Mouse (Mus musculus) neural tube, embryonic 12.5 days (tissue): ENCODE results near the gene Spats1. TPM values are rescaled to one million over a fixed set of nuclear protein-coding genes. Genes with fewer than 3 reads are reported as not detected.

Experiments
- ATAC-seq: fragments of 200-750 bp; cut with Nextera tagmentation; 2 replicates; pipeline ENCODE4 v1.8.0; 2017; ENCODE audit warnings: low read depth, mild to moderate bottlenecking, moderate TSS enrichment, moderate library complexity; ENCODE audit not compliant: low FRiP score
- H3K27ac ChIP-seq: fragments of 300-500 bp; sonication (generic); 2 replicates; pipeline ENCODE4 v1.5.1; 2016
- H3K27me3 ChIP-seq: fragments of 300-500 bp; sonication (generic); replicated peaks from 2 replicates; pipeline ENCODE4 v1.6.1; 2016; ENCODE audit warnings: mild to moderate bottlenecking
- H3K36me3 ChIP-seq: fragments of 300-500 bp; sonication (generic); 2 replicates; pipeline ENCODE4 v1.6.1; 2016; ENCODE audit warnings: mild to moderate bottlenecking
- H3K4me1 ChIP-seq: fragments of 300-500 bp; sonication (generic); 2 replicates; pipeline ENCODE4 v1.6.1; 2016
- H3K4me2 ChIP-seq: fragments of 300-500 bp; sonication (generic); replicated peaks from 2 replicates; pipeline ENCODE4 v1.6.1; 2016; ENCODE audit warnings: mild to moderate bottlenecking
- H3K4me3 ChIP-seq: fragments of 300-500 bp; sonication (generic); 2 replicates; pipeline ENCODE4 v1.5.1; 2016
- H3K9ac ChIP-seq: fragments of 300-500 bp; sonication (generic); 2 replicates; pipeline ENCODE4 v1.6.1; 2016; ENCODE audit warnings: mild to moderate bottlenecking
- H3K9me3 ChIP-seq: fragments of 300-500 bp; sonication (generic); 2 replicates; pipeline ENCODE4 v1.6.1; 2016; ENCODE audit warnings: mild to moderate bottlenecking
- WGBS: fragments of 180-500 bp; shearing (Covaris S2); methylation state at CpG from one replicate; pipeline ENCODE4 v1.1.7; 2016; 5-methylcytosine and 5-hydroxymethylcytosine counted together
- polyA plus RNA-seq: library from polyadenylated mRNA; unstranded; fragments of >200 nt; fragmentation: Nextera tagmentation; extraction: Ambion mirVana; gene quantifications from 2 replicates; pipeline ENCODE4 v1.2.1, GENCODE M21; 2016

The Spats1 gene
- polyA plus RNA-seq, 1 experiment from 2014 or later = 1.2 TPM

- Histone ChIP-seq H3K9ac (no peak overlapping the region), H3K9me3 (no peaks in the 10 kb centered on the region), H3K4me3 (no peak overlapping the region), H3K4me2 (no peak overlapping the region), H3K27me3 (no peaks in the 10 kb centered on the region), H3K36me3 (peaks cover 5% of the 10 kb centered on the region), H3K27ac (no peak overlapping the region), H3K4me1 (no peaks in the 10 kb centered on the region)
- ATAC-seq = no peak
- WGBS = 74% methylated on average over 3 of the region's 3 CpGs
Observed at GRCm38 (mm10) chr17:45397541-45397940, 77.7 kb downstream of the Spats1 start.

GRCm38 (mm10) chr17:45394612-45395011 lies 80.6 kb downstream of the Spats1 start:
- 86% methylated on average over 9 of the region's 9 CpGs for WGBS
- no peak overlapping the region for H3K4me3 ChIP-seq
- H3K4me1 ChIP-seq = no peaks in the 10 kb centered on the region
- no peak overlapping the region for H3K4me2 ChIP-seq
- H3K36me3 ChIP-seq = peaks cover 32% of the 10 kb centered on the region
- ATAC-seq = no peak
- no peak overlapping the region for H3K27ac ChIP-seq
- no peaks in the 10 kb centered on the region for H3K9me3 ChIP-seq
- no peaks in the 10 kb centered on the region for H3K27me3 ChIP-seq
- no peak overlapping the region for H3K9ac ChIP-seq

GRCm38 (mm10) chr17:45393765-45394164 lies 81.5 kb downstream of the Spats1 start:
- ATAC-seq = no peak
- 85% methylated on average over 3 of the region's 3 CpGs for WGBS
- no peak overlapping the region for H3K9ac ChIP-seq
- H3K27me3 ChIP-seq = no peaks in the 10 kb centered on the region
- H3K9me3 ChIP-seq = no peaks in the 10 kb centered on the region
- no peak overlapping the region for H3K4me3 ChIP-seq
- H3K4me1 ChIP-seq = no peaks in the 10 kb centered on the region
- peaks cover 35% of the 10 kb centered on the region for H3K36me3 ChIP-seq
- no peak overlapping the region for H3K4me2 ChIP-seq
- H3K27ac ChIP-seq = no peak overlapping the region

Other genes with a start within 250 kb of the Spats1 start
- gene Cdc5l, start 41.7 kb downstream of the Spats1 start, polyA plus RNA-seq = 68.1 and 71.8 TPM in 2 replicates
- gene Aars2, start 31.4 kb upstream of the Spats1 start, polyA plus RNA-seq = 23.6 and 25.4 TPM in 2 replicates
- 1.9 TPM in 2 replicates for gene Tcte1, start 48.0 kb upstream of the Spats1 start, polyA plus RNA-seq
- 10.5 and 13.1 TPM in 2 replicates for gene Tmem151b, start 74.3 kb upstream of the Spats1 start, polyA plus RNA-seq
- gene Nfkbie, start 80.3 kb upstream of the Spats1 start, polyA plus RNA-seq = 7.4 and 7.5 TPM in 2 replicates
- 87.6 and 90.5 TPM in 2 replicates for gene Slc35b2, start 88.5 kb upstream of the Spats1 start, polyA plus RNA-seq
- gene Hsp90ab1, start 97.9 kb upstream of the Spats1 start, polyA plus RNA-seq = 1,381 and 1,470 TPM in 2 replicates
- gene Slc29a1, start 124.2 kb upstream of the Spats1 start, polyA plus RNA-seq = 44.7 and 47.9 TPM in 2 replicates
- 4.4 and 6.8 TPM in 2 replicates for gene Mymx, start 126.7 kb upstream of the Spats1 start, polyA plus RNA-seq
- 1.1 and 1.4 TPM in 2 replicates for gene Capn11, start 183.9 kb upstream of the Spats1 start, polyA plus RNA-seq
- gene Mrpl14, start 210.9 kb upstream of the Spats1 start, polyA plus RNA-seq = 101 and 102 TPM in 2 replicates
- 106 and 108 TPM in 2 replicates for gene Tmem63b, start 211.5 kb upstream of the Spats1 start, polyA plus RNA-seq